Mouse (Mus musculus) megakaryocyte, embryonic 14.5 days (primary cell): ENCODE data around the gene Wipi2.

Source experiments
- FLI1 ChIP-seq: IDR thresholded peaks from 2 replicates; pipeline ENCODE4 v1.6.1; 2012; ENCODE audit warnings: low read length, inconsistent platforms, mixed read lengths
- GATA1 ChIP-seq: IDR thresholded peaks from 3 replicates; pipeline ENCODE4 v1.6.1; 2012; ENCODE audit warnings: mixed read lengths, low read length, inconsistent platforms, borderline replicate concordance

DNA sequence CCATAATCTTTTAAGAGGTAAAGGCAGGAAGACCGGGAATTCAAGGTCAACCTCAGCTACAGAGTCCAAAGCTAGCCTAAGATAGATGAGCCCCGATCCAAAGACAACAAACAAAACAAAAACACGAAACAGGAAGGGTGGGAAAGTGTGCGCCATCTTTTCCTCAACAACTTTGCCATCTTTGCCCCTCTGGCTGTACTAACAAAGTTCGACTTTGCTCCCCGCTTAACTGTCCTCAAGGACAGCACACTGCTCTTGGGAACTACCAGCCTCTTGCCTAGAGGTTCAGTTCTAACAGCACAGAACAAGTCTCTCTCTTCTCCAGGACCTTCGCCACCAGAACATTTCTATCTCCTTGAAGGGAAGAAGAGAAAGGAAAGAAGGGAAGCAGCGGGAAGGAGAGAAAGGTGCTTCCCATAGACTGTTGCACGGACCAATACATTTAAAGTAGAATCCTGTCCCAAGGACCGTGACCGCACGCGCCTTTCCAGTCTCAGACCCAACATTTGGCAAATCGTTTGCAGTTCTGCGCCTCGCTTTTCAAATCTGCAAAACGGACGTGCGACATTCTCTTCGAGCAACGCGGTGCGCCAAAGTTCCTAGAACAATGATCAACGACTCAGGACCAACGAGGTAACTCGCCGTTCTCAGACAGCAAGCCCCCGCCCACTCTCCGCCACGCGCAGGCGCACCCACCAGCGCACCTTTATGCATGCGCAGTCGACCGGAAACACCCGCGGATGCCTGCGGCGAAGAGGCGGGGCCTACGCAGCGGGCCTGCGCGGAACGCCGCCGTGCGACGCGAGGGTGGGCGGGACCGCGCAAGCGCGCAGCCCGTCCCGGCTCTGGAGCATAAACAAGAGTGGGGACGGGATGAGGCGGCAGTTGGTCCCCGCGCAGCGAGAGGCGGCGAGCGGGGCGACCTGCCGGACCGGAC lies 1.5 kb downstream of the Wipi2 start:
- no peak for TF ChIP-seq GATA1
- TF ChIP-seq FLI1 = peak; percentile 77
